Mouse (Mus musculus): Measurements from ENCODE around the gene Thsd7a.

Thsd7a gene

DNA sequence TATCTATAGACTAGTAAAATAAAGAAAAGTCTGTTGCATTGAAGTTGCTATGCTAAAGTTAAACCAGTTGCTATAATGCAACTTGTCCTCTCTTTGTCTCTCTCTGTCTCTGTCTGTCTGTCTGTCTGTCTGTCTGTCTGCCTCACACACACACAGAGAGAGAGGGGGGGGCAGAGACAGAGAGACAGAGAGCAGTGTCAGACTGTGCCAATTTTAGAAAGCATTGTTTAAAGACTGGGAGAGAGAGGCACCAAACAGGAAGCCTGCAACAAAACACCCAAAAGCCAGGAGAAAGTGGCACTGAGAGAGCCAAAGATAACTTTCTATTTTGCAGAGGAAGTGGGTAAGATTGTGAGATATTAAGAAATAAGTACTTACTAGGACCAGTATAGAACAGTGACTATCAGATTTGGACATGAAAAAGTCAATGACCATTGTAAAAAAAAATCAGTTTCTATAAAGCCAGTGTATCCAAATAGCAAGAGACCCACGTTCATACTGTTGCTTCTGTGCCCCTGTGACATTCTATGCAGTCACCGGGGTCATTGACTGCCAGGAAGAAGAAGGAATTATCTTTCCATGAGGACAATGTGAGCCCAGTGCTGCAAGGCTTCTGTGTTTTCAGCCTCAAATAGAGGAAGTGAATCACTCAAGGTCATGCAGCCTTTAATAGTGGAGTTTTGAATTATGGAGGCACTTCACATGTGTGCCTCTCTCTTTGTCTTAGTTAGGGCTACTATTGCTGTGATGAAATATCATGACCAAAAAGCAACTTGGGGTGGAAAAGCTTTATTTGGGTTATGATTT, 355.4 kb downstream of the Thsd7a start:
- DNase-seq (ENCODE audit: low spot score in 2 of 2) = no peak

GRCm38 (mm10) chr6:12386731-12387130, 362.5 kb downstream of the Thsd7a start:
- no peak for DNase-seq (ENCODE audit: low spot score in 2 of 2)

- DNase-seq (ENCODE audit: low spot score in 2 of 2) = no peak
Measured at GRCm38 (mm10) chr6:12385591-12385990, 363.6 kb downstream of the Thsd7a start.

DNA sequence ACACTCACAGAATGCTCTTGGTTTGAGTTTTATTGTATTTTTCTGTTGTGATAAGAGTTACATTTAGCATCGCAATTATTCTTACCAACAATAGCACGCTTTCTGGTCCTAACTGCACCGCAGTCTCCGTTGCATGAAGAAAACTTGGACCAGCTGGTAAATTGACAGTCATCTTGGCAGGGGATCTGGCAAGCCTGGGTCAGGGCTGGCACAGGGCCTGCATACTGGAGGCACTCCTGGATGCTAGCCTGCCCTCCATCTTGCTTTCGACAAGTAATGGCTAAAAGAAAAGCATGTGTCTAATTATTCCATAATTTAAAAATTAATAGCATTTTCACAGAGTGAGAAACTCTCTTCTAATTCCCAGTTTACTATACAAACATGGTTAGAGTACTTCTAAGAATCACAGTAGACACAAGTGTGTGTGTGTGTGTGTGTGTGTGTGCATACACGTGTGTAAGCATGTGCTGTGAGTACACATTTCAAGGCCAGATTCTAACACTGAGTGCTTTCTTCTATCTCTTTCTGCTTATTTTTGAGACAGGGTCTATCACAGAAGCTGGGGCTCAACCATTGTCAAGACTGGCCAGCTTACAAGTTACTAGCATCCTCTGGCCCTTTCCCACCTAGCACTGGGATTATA, 368.0 kb downstream of the Thsd7a start:
- DNase-seq (ENCODE audit: low spot score in 2 of 2) = no peak

DNA sequence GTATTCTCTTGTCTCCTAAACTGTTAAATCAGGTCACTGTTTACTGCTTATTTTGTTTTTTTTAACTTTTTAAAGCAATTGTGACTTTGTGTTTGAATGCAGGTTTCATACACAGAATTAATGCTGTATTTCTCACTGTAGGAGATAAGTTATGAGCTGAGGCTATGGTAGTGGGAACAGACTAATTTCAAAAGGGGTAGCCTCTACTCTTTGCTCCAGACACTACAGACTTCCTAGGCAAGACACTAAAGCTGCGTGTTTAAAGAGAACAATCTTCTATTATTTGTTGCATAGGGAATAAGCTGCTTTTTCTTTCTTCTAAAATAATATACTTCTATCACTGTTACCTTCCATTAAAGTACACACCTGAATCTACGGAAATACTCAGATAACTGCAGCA, 368.5 kb downstream of the Thsd7a start:
- no peak for DNase-seq (ENCODE audit: low spot score in 2 of 2)

DNA sequence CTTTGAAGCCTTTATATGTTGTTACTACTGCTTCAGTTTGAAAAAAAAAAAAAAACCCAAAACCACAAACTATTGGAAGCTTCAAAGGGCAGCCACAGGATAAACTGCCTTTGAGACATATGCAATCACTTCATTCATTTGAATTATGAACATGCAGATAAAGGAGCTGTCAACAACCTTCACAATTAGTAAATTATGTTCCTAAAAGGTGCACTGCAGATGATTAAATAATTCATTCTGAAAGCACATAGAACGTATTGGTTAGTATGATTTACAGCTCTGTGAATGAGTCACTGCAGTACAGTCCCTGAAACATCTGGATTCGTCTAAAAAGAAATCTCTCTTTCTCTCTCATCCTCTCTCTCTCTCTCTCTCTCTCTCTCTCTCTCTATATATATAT, 390.5 kb downstream of the Thsd7a start:
- no peak for DNase-seq (ENCODE audit: low spot score in 2 of 2)

- no peak for DNase-seq (ENCODE audit: low spot score in 2 of 2)
Measured at GRCm38 (mm10) chr6:12353573-12353972, 395.6 kb downstream of the Thsd7a start.

DNA sequence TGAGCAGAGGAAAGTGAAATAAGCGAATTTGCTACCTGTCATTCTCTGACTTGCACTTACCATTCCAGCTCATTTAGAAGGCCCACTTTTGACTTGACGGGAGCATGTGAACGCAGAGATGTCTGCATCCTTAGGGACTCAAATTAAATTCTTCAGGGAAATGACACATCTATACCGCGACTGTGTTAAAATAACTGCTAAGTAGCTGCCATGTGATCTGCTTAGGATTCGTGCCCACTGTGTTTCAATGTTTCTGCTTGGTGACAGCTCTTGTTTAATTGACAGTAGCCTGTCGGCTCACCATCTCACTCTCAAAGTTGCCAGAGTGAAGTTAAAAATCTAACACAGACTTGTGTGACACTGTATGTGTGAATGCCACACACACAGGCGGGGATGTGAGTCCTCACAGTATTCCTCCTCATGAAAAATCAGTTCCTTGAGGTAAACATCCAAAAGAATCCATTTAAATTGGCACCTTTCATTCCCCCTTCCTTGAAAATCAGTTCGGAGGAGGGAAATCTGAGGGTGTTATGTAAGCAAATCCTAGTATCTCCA, 397.0 kb downstream of the Thsd7a start:
- no peak for DNase-seq (ENCODE audit: low spot score in 2 of 2)

DNA sequence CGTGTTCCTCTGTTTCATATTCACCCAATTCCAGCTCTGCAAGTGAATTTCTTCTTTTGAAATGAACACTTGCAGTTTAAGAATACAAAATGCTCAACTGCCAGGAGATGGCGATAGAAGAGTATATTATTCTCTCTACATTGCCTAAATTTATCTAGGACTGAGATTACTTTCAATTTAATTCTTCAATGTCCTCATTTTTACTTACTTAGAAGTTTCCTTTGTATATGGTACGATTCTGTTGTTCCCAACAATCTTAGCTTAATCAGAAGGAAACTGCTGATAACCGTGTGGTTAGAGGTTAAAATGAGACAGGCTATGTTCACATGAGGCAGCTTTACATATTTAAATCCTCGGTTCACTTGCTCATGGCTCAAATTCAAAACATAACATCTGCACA, 398.5 kb downstream of the Thsd7a start:
- DNase-seq (ENCODE audit: low spot score in 2 of 2) = no peak

DNA sequence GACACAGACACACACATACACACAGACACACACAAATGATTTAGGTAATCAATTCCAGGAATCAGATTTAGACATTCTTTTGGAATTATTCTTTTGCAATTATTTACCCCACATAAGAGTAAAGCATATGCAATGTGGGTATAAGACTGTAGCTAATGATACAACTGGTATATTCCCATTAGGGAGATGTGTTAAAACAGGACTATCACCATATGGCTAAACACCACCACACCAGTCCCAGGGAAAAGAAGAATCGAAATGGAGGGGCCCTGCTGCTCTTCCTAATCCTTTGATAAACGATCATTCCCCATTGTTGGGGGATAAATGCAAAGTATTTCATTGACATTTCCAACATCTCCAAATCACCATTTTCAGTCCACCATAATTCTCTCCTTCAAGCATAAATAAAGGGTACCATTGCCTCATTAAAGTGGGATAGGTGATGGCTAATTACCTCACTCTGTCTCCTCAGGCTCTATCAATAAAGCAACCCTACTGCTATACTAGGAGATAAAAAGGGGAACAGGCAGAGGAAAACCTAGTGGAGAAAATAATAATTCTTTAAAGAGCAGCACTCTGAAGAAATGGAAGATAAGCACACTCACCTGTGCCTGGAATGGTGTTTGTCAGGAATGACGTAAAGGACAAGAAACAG, 400.0 kb downstream of the Thsd7a start:
- DNase-seq (ENCODE audit: low spot score in 2 of 2) = no peak

GRCm38 (mm10) chr6:12348667-12349066, 400.5 kb downstream of the Thsd7a start:
- DNase-seq (ENCODE audit: low spot score in 2 of 2) = no peak

DNA sequence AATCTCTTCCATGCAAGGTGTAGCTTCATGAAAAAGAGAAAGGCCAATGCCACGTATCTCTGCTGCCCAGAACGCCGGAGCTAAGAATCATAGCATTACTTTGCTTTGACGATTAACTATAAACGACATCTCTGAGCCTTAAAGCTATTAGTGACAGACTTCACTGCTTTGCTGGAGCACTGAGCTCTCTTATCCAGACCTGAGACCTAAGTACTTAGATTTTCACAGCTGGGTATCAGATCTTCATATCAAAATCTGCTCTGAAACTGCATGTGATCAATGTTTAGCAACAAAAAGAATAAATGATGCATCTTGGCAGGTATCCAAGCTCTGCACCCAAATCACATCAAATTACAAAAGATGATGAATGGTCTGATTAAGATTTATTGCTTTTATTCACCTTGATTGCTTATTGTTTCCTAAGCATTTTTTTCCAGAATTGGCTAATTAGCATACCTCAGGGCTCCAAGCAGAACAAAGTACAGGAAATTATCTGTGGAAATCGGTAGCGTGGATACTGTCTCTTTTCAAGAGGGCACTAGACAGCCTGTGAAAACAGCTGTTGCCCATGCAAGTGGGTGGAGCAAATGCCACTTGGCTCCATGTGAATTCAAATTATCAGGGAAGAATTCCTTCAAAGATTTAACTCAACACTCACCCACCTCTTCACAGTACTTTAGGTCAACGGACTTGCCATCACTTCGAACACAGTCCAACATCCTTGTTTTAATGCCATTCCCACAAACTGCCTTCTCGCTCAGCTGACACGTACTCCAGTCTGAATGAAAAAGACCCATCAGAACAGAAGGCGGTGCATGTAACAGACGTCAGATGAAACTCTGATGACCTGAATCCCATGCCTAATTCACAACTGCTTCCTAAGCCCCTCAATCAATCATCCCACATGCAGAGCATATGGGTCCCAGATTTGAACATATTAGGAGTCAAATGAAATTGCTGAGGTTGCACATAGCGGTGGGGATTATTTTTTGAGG, 412.3 kb downstream of the Thsd7a start:
- DNase-seq (ENCODE audit: low spot score in 2 of 2) = no peak

DNA sequence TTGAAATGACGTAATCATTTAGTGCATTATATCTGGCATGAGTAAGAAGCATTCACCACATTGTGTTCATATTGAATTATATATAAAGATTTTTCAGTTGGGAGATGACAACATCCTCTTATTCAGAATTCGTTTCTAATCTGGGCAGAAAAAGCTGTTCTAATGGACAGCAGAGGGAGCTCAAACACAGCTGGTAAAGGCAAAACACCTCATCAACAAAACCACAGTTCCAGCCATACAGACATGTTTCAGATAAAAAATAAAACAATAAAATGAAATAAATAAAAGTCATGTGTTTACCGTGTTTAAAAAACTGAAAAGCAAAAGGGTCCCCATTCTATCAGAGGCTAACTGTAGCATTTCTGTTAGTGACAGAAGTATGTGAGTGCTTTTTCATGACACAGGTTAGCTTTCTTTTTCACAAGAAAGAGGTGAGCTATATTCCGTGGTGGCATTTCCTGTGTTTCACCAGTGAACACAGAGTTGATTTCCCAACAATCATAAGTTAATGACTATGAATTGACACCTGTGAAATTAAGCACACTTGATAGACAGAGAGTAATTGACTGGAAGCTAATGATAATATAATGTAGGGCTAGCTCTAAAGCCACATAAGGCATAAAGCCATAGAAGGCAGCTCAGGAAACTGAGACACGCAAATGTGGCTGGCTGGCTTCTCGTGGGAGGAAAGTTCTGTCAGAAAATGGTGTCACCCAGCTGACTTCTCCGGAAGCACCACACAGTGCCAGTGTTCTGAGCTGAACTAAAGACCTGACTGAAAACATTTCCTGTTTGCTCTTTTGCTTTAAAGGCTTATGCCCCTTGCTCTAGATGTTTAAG, 433.9 kb downstream of the Thsd7a start:
- DNase-seq (ENCODE audit: low spot score in 2 of 2) = no peak

GRCm38 (mm10) chr6:12307502-12307901, 441.7 kb downstream of the Thsd7a start:
- DNase-seq (ENCODE audit: low spot score in 2 of 2) = no peak

GRCm38 (mm10) chr6:12262641-12263400, 486.4 kb downstream of the Thsd7a start:
- DNase-seq (ENCODE audit: low spot score in 2 of 2) = no peak
